Mouse (Mus musculus) left cerebral cortex, adult 18-20 months (tissue): ENCODE results near the gene Dennd2a. TPM values are rescaled to one million over a fixed set of nuclear protein-coding genes. Genes with fewer than 3 reads are reported as not detected.

Source experiments
- DNase-seq, 2 experiments: peaks; one replicate each; pipeline ENCODE4 v3.0.0; 2021 to 2022; ENCODE audit warnings: low spot score in 2 of 2, mixed read lengths in 1 of 2
- total RNA-seq, 2 experiments: library from RNA; stranded (reverse); gene quantifications; 2 replicates each; pipeline ENCODE4 v1.2.3; 2021

Dennd2a gene
- total RNA-seq, 2 experiments from 2014 or later, result 25.6 to 26.8 TPM

DNA sequence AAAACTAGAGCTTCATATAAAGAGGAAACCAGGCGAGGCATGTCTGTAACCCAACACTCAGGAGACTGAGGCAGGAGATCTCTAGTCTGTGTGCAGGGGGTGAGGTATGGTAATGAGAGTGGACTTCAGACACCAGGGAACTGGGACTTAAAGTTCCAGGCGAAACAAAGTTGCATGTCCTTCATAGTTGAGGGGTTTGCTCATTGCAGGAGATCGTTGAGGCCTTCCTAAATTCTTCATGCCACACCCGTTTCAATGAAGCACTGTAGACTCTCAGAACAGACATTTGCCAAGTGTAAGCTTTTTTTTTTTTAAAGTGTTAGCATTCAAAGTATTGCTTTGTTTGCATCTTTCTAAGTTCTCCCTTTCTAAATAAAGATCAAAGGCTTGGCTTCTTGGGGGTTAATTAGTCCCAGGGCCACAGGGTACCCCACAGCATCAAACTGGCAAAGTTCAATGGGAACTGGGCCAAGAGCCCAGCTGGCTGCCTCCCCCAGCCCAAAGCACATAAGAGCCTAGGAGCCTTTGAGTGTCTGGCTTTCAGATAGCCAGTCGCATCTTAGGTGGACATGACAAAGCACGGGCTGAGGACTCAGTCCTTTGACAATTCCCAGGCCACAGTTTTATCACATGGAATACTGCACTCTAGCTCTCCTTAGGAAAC is 1.7 kb upstream of the Dennd2a start:
- no peak for DNase-seq

DNA sequence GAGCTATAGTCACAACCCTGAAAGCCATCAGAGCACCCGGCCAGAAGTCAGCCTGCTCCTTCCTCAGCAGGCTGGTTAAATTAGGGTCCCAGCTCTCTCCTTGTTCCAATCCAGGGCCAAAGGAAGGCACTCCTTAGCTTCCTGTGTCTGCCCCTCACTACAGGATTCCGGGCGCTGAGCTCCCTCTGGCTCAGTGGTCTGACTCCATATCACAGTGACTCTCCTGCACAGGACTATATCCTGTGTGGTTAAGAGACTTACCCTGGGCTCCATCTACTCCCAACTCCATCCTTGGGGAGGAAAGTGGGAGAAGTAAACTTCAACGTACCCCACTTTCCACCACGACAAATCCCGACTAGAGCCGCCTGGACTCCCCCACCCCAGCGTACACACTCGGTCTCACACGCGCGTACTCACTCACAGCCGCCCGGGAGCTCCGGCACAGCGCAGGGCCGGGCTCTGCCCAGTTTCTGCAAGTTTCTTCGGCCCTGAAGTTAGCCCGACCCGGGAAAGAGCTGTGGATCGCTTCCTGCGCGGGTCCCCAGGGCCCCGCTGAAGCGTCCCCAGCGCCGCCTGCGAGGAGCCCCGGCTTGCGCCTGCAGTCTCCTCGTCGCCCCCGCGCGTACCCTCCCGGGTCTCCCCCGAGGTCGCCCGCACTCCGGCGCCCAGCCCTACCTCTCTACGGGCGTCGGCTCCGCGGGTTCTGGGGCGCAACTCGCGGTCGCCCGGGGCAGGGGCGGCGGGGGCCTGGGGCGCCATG is 587 bp downstream of the Dennd2a start:
- DNase-seq, result peak in 1 of 2 experiments; percentile 27

GRCm38 (mm10) chr6:39555648-39555945 is 2.1 kb downstream of the Dennd2a start:
- no peak for DNase-seq

GRCm38 (mm10) chr6:39554888-39555647 is 2.6 kb downstream of the Dennd2a start:
- DNase-seq, result no peak

DNA sequence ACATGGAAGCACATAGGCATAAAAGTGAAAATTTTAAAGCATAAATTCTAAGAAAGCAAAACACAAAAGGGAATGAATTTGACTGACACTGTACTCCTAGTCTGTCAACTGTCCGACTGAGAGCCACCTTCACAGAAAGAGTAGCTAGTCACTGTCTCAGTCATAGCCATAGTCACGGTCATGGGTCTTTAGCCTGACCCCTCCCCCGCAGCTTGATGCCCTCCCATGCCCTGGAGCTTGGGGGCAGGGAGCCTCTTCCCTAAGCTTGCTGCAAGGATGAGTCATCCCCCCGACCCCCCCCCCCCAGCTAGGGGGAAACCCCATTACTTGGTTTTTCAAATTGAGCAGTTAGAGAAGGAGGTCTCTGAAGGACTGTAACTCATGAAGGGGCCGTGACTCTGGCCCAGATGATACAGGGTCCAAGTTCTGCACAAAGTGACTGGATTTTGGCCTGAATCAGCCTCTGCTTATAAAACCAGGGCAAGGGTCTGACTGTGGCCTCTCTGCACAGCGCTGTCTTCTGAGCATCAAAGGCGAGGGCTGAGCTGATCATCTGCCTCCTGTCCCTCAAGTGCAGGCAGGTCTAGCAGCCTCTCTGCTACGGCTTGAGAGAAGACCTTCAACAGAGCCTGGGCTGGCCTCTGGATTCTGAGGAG is 5.6 kb downstream of the Dennd2a start:
- DNase-seq, result no peak

DNA sequence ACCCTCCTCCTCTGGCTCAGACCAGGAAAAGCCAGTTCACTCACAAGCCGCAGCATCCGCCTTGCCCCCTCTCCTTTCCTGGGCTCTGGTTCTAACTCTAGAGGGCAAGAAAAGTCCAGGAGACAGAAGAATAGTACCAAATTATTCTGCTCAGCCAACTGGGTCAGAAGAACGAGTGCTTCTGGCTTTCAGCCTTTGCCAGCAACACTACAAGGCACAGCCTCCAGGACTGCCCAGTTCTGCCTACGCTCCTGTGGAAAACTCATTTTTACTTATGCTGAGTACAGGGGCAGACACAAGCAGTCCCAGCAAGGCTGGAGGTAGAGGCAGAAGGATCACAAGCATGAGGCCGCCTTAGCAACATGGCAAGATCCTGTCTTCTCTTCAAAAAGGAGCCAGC is 9.6 kb downstream of the Dennd2a start:
- DNase-seq, result peak in 1 of 2 experiments; percentile 40

- no peak for DNase-seq
These were observed 12.2 kb downstream of the Dennd2a start for GRCm38 (mm10) chr6:39545474-39545873.

DNA sequence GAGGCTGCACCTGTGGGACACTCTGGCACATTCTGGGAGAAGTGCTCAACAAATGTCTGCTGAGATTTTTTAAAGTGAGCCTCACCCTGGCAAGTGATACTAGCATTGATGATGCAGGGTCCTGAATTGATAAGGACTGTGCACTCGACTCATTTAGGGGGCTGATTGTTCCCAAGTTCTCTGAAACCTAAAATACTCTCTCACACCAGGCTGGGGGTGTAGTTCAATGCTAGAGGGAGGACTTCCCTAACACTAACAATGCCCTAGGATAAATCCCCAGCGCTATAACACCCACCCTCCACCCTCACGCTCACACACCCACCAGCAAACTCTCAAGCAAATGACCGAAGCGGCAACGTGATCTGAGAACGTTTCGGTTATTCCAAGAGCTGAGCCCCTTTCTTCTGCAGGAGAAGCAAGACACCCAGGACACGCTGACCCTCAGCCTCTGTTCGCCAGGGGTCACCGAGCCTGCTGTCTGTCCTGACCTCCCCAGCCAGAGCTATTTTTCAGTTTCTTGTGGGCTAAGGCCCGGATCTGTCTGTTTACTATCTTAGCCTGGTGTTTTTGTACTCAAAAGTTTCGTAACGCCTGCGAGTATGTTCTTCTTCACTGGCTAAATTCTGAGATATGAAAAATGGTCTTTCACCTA is 13.8 kb downstream of the Dennd2a start:
- no peak for DNase-seq

- peak in 1 of 2 experiments; percentile 41 for DNase-seq
These were observed 14.8 kb downstream of the Dennd2a start for GRCm38 (mm10) chr6:39542631-39543597.

- DNase-seq, result no peak
These were observed 17.1 kb downstream of the Dennd2a start for GRCm38 (mm10) chr6:39540563-39540962.

- DNase-seq, result no peak
These were observed 17.9 kb downstream of the Dennd2a start for GRCm38 (mm10) chr6:39539679-39540155.

DNA sequence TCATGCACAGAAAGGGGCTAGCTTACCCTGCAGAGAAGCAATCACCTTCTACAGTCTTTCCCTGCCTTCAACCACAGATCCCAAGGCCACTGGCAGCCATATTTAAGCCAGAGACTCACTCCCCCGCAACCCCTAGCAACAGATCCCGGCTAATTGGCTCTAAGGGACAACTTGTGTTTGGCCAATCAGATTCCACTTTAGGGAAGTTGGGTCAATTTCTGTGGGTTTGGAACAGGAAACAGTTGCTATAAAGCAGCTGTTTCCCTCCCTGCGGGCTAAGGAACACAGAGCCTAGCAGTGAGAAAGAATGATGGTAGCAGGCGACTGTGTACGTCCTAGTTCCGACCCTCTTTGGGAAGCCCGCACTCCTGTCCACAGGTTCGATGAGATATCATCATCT is 19.4 kb downstream of the Dennd2a start:
- DNase-seq, result no peak

GRCm38 (mm10) chr6:39537276-39537675 is 20.4 kb downstream of the Dennd2a start:
- no peak for DNase-seq

GRCm38 (mm10) chr6:39536621-39537020 is 21.0 kb downstream of the Dennd2a start:
- DNase-seq, result no peak

GRCm38 (mm10) chr6:39534944-39535343 is 22.7 kb downstream of the Dennd2a start:
- DNase-seq, result no peak

DNA sequence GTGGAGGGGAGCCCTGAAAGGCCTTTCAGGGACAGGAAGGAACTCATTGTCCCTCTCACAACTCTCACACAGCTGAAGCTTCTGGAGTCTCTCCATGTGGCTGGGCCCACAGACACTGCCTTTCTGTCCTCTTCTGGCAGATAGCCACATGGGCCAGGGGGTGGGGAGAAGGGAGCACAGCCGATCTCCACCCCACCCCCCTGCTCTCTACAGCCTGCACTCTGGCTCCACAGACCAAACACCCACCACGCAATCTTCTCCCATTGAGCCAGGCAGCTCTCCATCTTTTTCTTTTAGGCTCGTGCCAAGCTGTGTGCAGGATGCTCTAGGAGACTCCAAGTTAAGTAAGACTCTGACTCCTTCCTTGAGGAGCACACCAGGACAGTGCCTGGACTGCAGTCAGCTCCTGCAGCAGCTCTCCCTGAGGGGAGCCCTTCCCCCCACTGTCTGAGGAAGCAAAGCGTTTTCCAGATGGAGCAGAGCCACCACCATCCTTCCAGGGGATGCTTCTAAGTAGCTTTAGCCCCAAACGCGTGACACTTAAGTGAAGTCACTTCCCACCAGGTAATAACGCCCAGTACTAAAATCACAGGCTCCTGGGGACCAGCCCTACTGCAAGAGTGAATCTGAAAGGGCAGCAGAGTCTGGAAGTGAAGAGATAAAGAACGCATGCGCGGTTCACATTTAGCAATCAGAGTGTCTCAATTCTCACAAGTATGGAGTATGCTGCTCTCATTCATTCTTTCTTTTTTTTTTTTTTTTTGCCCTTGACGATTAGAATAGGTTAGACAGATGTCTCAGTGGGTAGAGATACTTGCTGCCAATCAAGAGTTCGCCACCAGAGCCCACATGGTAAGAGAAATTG is 28.8 kb downstream of the Dennd2a start:
- DNase-seq, result peak; percentile 65 to 70

DNA sequence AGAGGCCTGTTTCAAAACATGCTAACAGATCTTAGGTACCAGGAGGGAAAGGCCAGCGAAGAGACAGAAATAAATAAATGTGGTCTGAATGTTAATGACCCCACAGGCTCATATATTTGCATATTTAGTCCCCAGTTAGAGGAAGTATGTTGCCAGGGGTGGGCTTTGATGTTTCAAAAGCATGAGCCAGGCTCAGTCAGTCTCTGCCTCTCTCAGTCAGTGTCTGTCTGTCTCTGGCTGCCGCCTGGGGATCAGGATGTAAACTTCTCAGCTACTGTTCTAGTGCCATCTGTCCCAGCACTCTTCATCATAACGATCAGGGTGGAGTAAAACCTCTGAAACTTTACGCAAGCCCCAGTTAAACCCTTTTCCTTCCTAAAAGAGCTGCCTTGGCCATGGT is 29.9 kb downstream of the Dennd2a start:
- no peak for DNase-seq

GRCm38 (mm10) chr6:39527337-39527784 is 30.3 kb downstream of the Dennd2a start:
- peak; percentile 25 to 40 for DNase-seq

DNA sequence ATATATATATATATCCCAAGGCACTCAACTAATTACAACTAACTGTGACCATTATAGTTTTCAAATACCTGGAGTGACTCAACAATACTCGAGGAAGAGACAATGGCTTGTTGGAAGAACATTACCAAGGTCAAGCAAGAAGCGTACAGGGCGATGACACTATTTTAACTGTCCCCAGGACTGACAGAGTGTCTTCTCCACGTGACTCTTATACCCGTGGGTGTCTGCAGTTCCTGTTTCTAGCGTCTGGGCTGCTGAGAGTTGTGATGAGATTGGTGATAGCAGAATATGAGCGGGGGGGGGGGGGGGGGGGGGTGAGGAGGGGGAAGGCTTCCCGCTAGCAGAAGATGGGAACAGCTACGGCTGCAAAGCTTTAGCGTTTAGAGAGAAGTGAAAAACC is 30.9 kb downstream of the Dennd2a start:
- DNase-seq, result no peak
